14 mouse cellular contexts compared by ENCODE assay signal in genomic region chr4:43384083-43384460, GRCm38 (mm10). TPM values are rescaled to one million over a fixed set of nuclear protein-coding genes. Genes with fewer than 3 reads are reported as not detected.
DNase-seq lines count a peak whose midpoint lies in the region; ATAC-seq and TF ChIP-seq lines count a peak whose summit lies in the region.
"Had no signal": no experiment of that assay in that cellular context is flagged by ENCODE, and none has a peak within 500 bp of the region (broad histone marks: within the 10 kb centered on the region; RNA-seq: fewer than 3 reads in every experiment).

No protein-coding gene starts in this region.

- no peak overlapping the region for H3K4me2 ChIP-seq in forebrain, embryonic 13.5 days
- H3K4me2 ChIP-seq: embryonic facial prominence, embryonic 15.5 days; liver, embryonic 11.5 days had no signal

- peak overlapping the region; percentile 100 for H3K27ac ChIP-seq in gastrocnemius, adult 2 months
- peak overlapping the region; percentile 99 for H3K27ac ChIP-seq in layer of hippocampus, adult 2 months
- peak overlapping the region; percentile 91 for H3K27ac ChIP-seq in brown adipose tissue, adult 24 weeks (replicated peaks; ENCODE audit: low read depth, low read length)
- no peak overlapping the region for H3K27ac ChIP-seq in forebrain, embryonic 13.5 days
- no peak overlapping the region for H3K27ac ChIP-seq in limb, embryonic 10.5 days
- H3K27ac ChIP-seq: embryonic facial prominence, embryonic 15.5 days; neural tube, embryonic 12.5 days had no signal

- no peaks in the 10 kb centered on the region for H3K9me3 ChIP-seq in forebrain, embryonic 13.5 days (replicated peaks)
- H3K9me3 ChIP-seq in limb, embryonic 10.5 days (replicated peaks) = no peaks in the 10 kb centered on the region
- H3K9me3 ChIP-seq: embryonic facial prominence, embryonic 15.5 days; neural tube, embryonic 12.5 days had no signal

- WGBS in forebrain, embryonic 13.5 days = 87% methylated on average over 5 of the region's 5 CpGs
- 90% methylated on average over 5 of the region's 5 CpGs for WGBS in limb, embryonic 10.5 days

- ATAC-seq in forebrain, embryonic 13.5 days = no peak
- ATAC-seq: CD4-positive, CD25-positive, alpha-beta regulatory T cell, adult 4 months had no signal

- peak overlapping the region; percentile 99 for H3K4me3 ChIP-seq in gastrocnemius, adult 2 months
- H3K4me3 ChIP-seq in layer of hippocampus, adult 2 months = no peak overlapping the region; the same call in 1 of the 2 replicates
- H3K4me3 ChIP-seq in brown adipose tissue, adult 24 weeks (ENCODE audit: insufficient read depth, low read depth, low read length) = peak overlapping the region; percentile 29; the same call in 1 of the 2 replicates
- no peak overlapping the region for H3K4me3 ChIP-seq in forebrain, embryonic 13.5 days
- no peak overlapping the region for H3K4me3 ChIP-seq in limb, embryonic 10.5 days
- H3K4me3 ChIP-seq: neural tube, embryonic 12.5 days had no signal

- no peaks in the 10 kb centered on the region for H3K27me3 ChIP-seq in forebrain, embryonic 13.5 days
- H3K27me3 ChIP-seq in limb, embryonic 10.5 days (ENCODE audit: low read depth, poor library complexity, severe bottlenecking) = peaks cover 30% of the 10 kb centered on the region
- H3K27me3 ChIP-seq: embryonic facial prominence, embryonic 15.5 days had no signal

- no peak overlapping the region for H3K9ac ChIP-seq in forebrain, embryonic 13.5 days
- H3K9ac ChIP-seq: embryonic facial prominence, embryonic 15.5 days; neural tube, embryonic 12.5 days had no signal

- peaks cover 17% of the 10 kb centered on the region for H3K4me1 ChIP-seq in brown adipose tissue, adult 24 weeks (ENCODE audit: control insufficient read depth, insufficient read depth, insufficient read length, low read length)
- peaks cover 21% of the 10 kb centered on the region for H3K4me1 ChIP-seq in forebrain, embryonic 13.5 days
- H3K4me1 ChIP-seq in limb, embryonic 10.5 days = peaks cover 15% of the 10 kb centered on the region

- no peak for TF ChIP-seq CTCF in gastrocnemius, adult 2 months (IDR thresholded peaks at IDR 0.05)
- TF ChIP-seq CTCF in layer of hippocampus, adult 2 months (conservative IDR thresholded peaks at IDR 0.05) = no peak

- DNase-seq in gastrocnemius, adult 2 months = no peak
- DNase-seq in gastrocnemius, adult 18-20 months (ENCODE audit: low spot score) = no peak
- DNase-seq in layer of hippocampus, adult 2 months (ENCODE audit: low spot score in 2 of 2) = no peak
- no peak for DNase-seq in layer of hippocampus, adult 9-11 months
- peak; percentile 69 for DNase-seq in 3T3-L1 (ENCODE audit: low read depth, low spot score)
- no peak for DNase-seq in limb, embryonic 10.5 days (ENCODE audit: low spot score)

- H3K36me3 ChIP-seq in forebrain, embryonic 13.5 days (ENCODE audit: poor library complexity, severe bottlenecking) = no peaks in the 10 kb centered on the region
- H3K36me3 ChIP-seq in limb, embryonic 10.5 days = no peaks in the 10 kb centered on the region
- H3K36me3 ChIP-seq: embryonic facial prominence, embryonic 15.5 days; neural tube, embryonic 12.5 days had no signal

- intact Hi-C loops in gastrocnemius, adult 2 months (cut with DNase I) = no loop called here

RNA-seq across cellular contexts. Expression of gene Rusc2, which starts 2.3 kb away (rescaled TPM):
- total RNA-seq in gastrocnemius, adult 2 months (2021) = 10 to 100 TPM; 19.0 to 29.6 TPM
- total RNA-seq in gastrocnemius, adult 18-20 months (2021) = 10 to 100 TPM; 28.5 to 36.3 TPM
- total RNA-seq in layer of hippocampus, adult 2 months (2021) = 100 to 1,000 TPM; 117 to 120 TPM
- 13.0 and 14.6 TPM in 2 replicates for polyA plus RNA-seq in brown adipose tissue, adult 24 weeks (2012; ENCODE audit: insufficient read depth, insufficient read length, missing spikeins)
- polyA plus RNA-seq in forebrain, embryonic 13.5 days (2015; fragmentation: Nextera tagmentation; extraction: Ambion mirVana) = 38.9 and 42.5 TPM in 2 replicates
- 3.4 and 5.8 TPM in 2 replicates for polyA plus RNA-seq in limb, embryonic 10.5 days (2016; fragmentation: Nextera tagmentation; extraction: Ambion mirVana)
- polyA plus RNA-seq: CD4-positive, CD25-positive, alpha-beta regulatory T cell, adult 4 months had no signal

RNA-seq across cellular contexts. Expression of gene Fam166b, which starts 44.9 kb away (rescaled TPM):
- not detected for total RNA-seq in gastrocnemius, adult 2 months (2021)
- not detected for total RNA-seq in gastrocnemius, adult 18-20 months (2021)
- total RNA-seq in layer of hippocampus, adult 2 months (2021) = 1 to 10 TPM in 1 of 2 experiments, under 1 TPM in 1; 0.98 to 1.9 TPM
- not detected in 2 replicates for polyA plus RNA-seq in brown adipose tissue, adult 24 weeks (2012; ENCODE audit: insufficient read depth, insufficient read length, missing spikeins)
- polyA plus RNA-seq in forebrain, embryonic 13.5 days (2015; fragmentation: Nextera tagmentation; extraction: Ambion mirVana) = 0.31 and 0.42 TPM in 2 replicates
- polyA plus RNA-seq in limb, embryonic 10.5 days (2016; fragmentation: Nextera tagmentation; extraction: Ambion mirVana) = 0.18 TPM in 1 of 2 replicates, not detected in the other
- total RNA-seq: granulocyte monocyte progenitor cell, adult 5-6 weeks; megakaryocyte progenitor cell, adult 5-6 weeks had no signal
- polyA plus RNA-seq: CD4-positive, CD25-positive, alpha-beta regulatory T cell, adult 4 months; liver, embryonic 11.5 days had no signal

RNA-seq across cellular contexts. Expression of gene Tesk1, which starts 57.7 kb away (rescaled TPM):
- total RNA-seq in gastrocnemius, adult 2 months (2021) = 10 to 100 TPM; 55.7 to 57.8 TPM
- 10 to 100 TPM; 56.2 to 60.8 TPM for total RNA-seq in gastrocnemius, adult 18-20 months (2021)
- total RNA-seq in layer of hippocampus, adult 2 months (2021) = 10 to 100 TPM; 79.9 to 86.0 TPM
- 33.8 and 37.9 TPM in 2 replicates for polyA plus RNA-seq in brown adipose tissue, adult 24 weeks (2012; ENCODE audit: insufficient read depth, insufficient read length, missing spikeins)
- polyA plus RNA-seq in forebrain, embryonic 13.5 days (2015; fragmentation: Nextera tagmentation; extraction: Ambion mirVana) = 6.0 and 6.3 TPM in 2 replicates
- polyA plus RNA-seq in limb, embryonic 10.5 days (2016; fragmentation: Nextera tagmentation; extraction: Ambion mirVana) = 7.5 and 9.7 TPM in 2 replicates

Comparison
In these comparisons a context has a peak if more than half of its experiments do, and no peak if none do; other contexts are left out.
1. H3K27ac ChIP-seq: peak in gastrocnemius, adult 2 months (single experiment), layer of hippocampus, adult 2 months (single experiment) and brown adipose tissue, adult 24 weeks (single experiment); none in forebrain, embryonic 13.5 days (single experiment) and limb, embryonic 10.5 days (single experiment).
2. H3K4me3 ChIP-seq: peak in gastrocnemius, adult 2 months (single experiment) and brown adipose tissue, adult 24 weeks (single experiment); none in layer of hippocampus, adult 2 months (single experiment), forebrain, embryonic 13.5 days (single experiment) and limb, embryonic 10.5 days (single experiment).